Mouse (Mus musculus): ENCODE measurements around the gene Gm45062. TPM values are rescaled to one million over a fixed set of nuclear protein-coding genes. Genes with fewer than 3 reads are reported as not detected.

Gene Gm45062
- total and polyA plus RNA-seq, 3 experiments, result 2.2 to 3.6 TPM; not detected in 1

- no peaks in the 10 kb centered on the region for H3K79me2 ChIP-seq (ENCODE audit: control insufficient read depth, insufficient read depth, low read length, poor library complexity)
- no peaks in the 10 kb centered on the region for H3K9me3 ChIP-seq (replicated peaks; ENCODE audit: insufficient read depth, low read length)
- TF ChIP-seq E2F4 (IDR thresholded peaks at IDR 0.05; ENCODE audit: borderline replicate concordance, low read depth, low read length) (no peak), TCF12 (IDR thresholded peaks at IDR 0.05; ENCODE audit: low read depth, low read length) (no peak), USF1 (IDR thresholded peaks at IDR 0.05; ENCODE audit: low read depth, low read length) (no peak), SMC3 (IDR thresholded peaks at IDR 0.05; ENCODE audit: low read depth, low read length) (no peak), SIN3A (IDR thresholded peaks at IDR 0.05; ENCODE audit: low read length) (no peak), MEF2A (IDR thresholded peaks at IDR 0.05; ENCODE audit: extremely low read depth, insufficient replicate concordance, low read depth, low read length, poor library complexity, severe bottlenecking) (no peak)
- H3K27me3 ChIP-seq (ENCODE audit: control insufficient read depth in 1 of 2, insufficient read depth in 2 of 2, low read length in 2 of 2), result no peaks in the 10 kb centered on the region
- no peak for DNase-seq (ENCODE audit: low read depth, low spot score)
- no peak overlapping the region for H3K9ac ChIP-seq (ENCODE audit: control insufficient read depth, low read depth, low read length, poor library complexity, severe bottlenecking)
- H3K4me1 ChIP-seq (ENCODE audit: control insufficient read depth in 1 of 2, insufficient read depth in 2 of 2, low read length in 2 of 2), result peaks cover 7 to 17% of the 10 kb centered on the region in 2 experiments
- no peak overlapping the region for H3K27ac ChIP-seq (ENCODE audit: control insufficient read depth, low read depth, low read length)
- no peak overlapping the region for H3K4me3 ChIP-seq (ENCODE audit: control insufficient read depth in 1 of 2, insufficient read depth in 1 of 2, low read depth in 2 of 2, low read length in 2 of 2)
- H3K36me3 ChIP-seq (ENCODE audit: control insufficient read depth in 1 of 2, insufficient read depth in 2 of 2, low read length in 2 of 2), result peaks cover 0 to 21% of the 10 kb centered on the region in 2 experiments; a peak in 2 of 4 replicates
Observed at GRCm38 (mm10) chr6:8623045-8623444, 363.8 kb downstream of the Gm45062 start.

- Histone ChIP-seq H3K27ac (ENCODE audit: control insufficient read depth, low read depth, low read length) (no peak overlapping the region), H3K79me2 (ENCODE audit: control insufficient read depth, insufficient read depth, low read length, poor library complexity) (no peaks in the 10 kb centered on the region), H3K4me1 (ENCODE audit: control insufficient read depth in 1 of 2, insufficient read depth in 2 of 2, low read length in 2 of 2) (peaks cover 9 to 26% of the 10 kb centered on the region in 2 experiments), H3K4me3 (ENCODE audit: control insufficient read depth in 1 of 2, insufficient read depth in 1 of 2, low read depth in 2 of 2, low read length in 2 of 2) (no peak overlapping the region), H3K9me3 (replicated peaks; ENCODE audit: insufficient read depth, low read length) (no peaks in the 10 kb centered on the region), H3K9ac (ENCODE audit: control insufficient read depth, low read depth, low read length, poor library complexity, severe bottlenecking) (no peak overlapping the region), H3K36me3 (ENCODE audit: control insufficient read depth in 1 of 2, insufficient read depth in 2 of 2, low read length in 2 of 2) (peaks cover 0 to 27% of the 10 kb centered on the region in 2 experiments; a peak in 2 of 4 replicates), H3K27me3 (ENCODE audit: control insufficient read depth in 1 of 2, insufficient read depth in 2 of 2, low read length in 2 of 2) (no peaks in the 10 kb centered on the region)
- no peak for DNase-seq (ENCODE audit: low read depth, low spot score)
- TF ChIP-seq POLR2AphosphoS2 (IDR thresholded peaks at IDR 0.05; ENCODE audit: low read length) (no peak), GABPA (IDR thresholded peaks at IDR 0.05; ENCODE audit: low read depth, low read length) (no peak), ZKSCAN1 (IDR thresholded peaks at IDR 0.05; ENCODE audit: low read depth, low read length) (no peak), SIN3A (IDR thresholded peaks at IDR 0.05; ENCODE audit: low read length) (no peak), MYC (IDR thresholded peaks at IDR 0.05; ENCODE audit: low read depth, low read length) (no peak), POLR2A (IDR thresholded peaks at IDR 0.05; ENCODE audit: control insufficient read depth in 1 of 2, insufficient read depth in 1 of 2, low read depth in 1 of 2, low read length in 2 of 2, poor library complexity in 1 of 2) (no peak), ETS1 (IDR thresholded peaks at IDR 0.05; ENCODE audit: low read depth, low read length) (no peak), MYB (IDR thresholded peaks at IDR 0.05; ENCODE audit: low read depth, low read length) (no peak), MEF2A (IDR thresholded peaks at IDR 0.05; ENCODE audit: extremely low read depth, insufficient replicate concordance, low read depth, low read length, poor library complexity, severe bottlenecking) (no peak), TAL1 (IDR thresholded peaks at IDR 0.05; ENCODE audit: low read length) (no peak), KAT2A (conservative IDR thresholded peaks at IDR 0.05; ENCODE audit: low read depth, low read length) (no peak), SMC3 (IDR thresholded peaks at IDR 0.05; ENCODE audit: low read depth, low read length) (no peak), MAFK (IDR thresholded peaks at IDR 0.05; ENCODE audit: borderline replicate concordance, low read depth, low read length) (no peak), CTCF (IDR thresholded peaks at IDR 0.05 in 2 of 3, conservative IDR thresholded peaks at IDR 0.05 in 1 of 3; ENCODE audit: control insufficient read depth in 1 of 3, insufficient read depth in 1 of 3, low read depth in 2 of 3, low read length in 3 of 3, poor library complexity in 1 of 3, severe bottlenecking in 1 of 3) (no peak), NRF1 (IDR thresholded peaks at IDR 0.05; ENCODE audit: insufficient read depth, low read depth, low read length, poor library complexity, severe bottlenecking) (no peak), GATA1 (IDR thresholded peaks at IDR 0.05; ENCODE audit: low read depth, low read length) (no peak), UBTF (IDR thresholded peaks at IDR 0.05; ENCODE audit: borderline replicate concordance, insufficient read depth, low read depth, low read length) (no peak), CHD1 (IDR thresholded peaks at IDR 0.05; ENCODE audit: low read depth, low read length) (no peak), MAZ (IDR thresholded peaks at IDR 0.05; ENCODE audit: low read depth, low read length) (no peak), MAX (IDR thresholded peaks at IDR 0.05; ENCODE audit: low read length) (no peak)
Observed at GRCm38 (mm10) chr6:8628226-8628625, 369.0 kb downstream of the Gm45062 start.
